In genomic region chr2:134787336-134788095, GRCm38 (mm10) we compare ENCODE assay signal across 8 mouse cellular contexts. TPM values are rescaled to one million over a fixed set of nuclear protein-coding genes. Genes with fewer than 3 reads are reported as not detected.
A peak's percentile ranks its signal among the peaks of the same experiment; 100 is the strongest.
DNase-seq lines count a peak whose midpoint lies in the region; ATAC-seq and TF ChIP-seq lines count a peak whose summit lies in the region.

No protein-coding gene starts in this region.

- intact Hi-C loops in gastrocnemius, adult 2 months (cut with DNase I) = loop anchor here (2.0 to 5.0 kb wide), 2 partner anchors 220 to 541 kb away; no protein-coding TSS in a partner anchor

- no peak for DNase-seq in gastrocnemius, adult 2 months
- DNase-seq in gastrocnemius, postnatal 10 days = no peak
- no peak for DNase-seq in midbrain, embryonic 10.5 days (ENCODE audit: low spot score)
- no peak for DNase-seq in spleen, postnatal 10 days (ENCODE audit: low spot score in 2 of 2)
- no peak for DNase-seq in urinary bladder, postnatal 25 days (ENCODE audit: low spot score)

- no peak for TF ChIP-seq CTCF in gastrocnemius, adult 2 months (IDR thresholded peaks at IDR 0.05)
- TF ChIP-seq CTCF in cortical plate, adult 2 months (IDR thresholded peaks at IDR 0.05; ENCODE audit: extremely low read depth, insufficient read depth, low read length) = no peak

- no peak for ATAC-seq in hindbrain, embryonic 15.5 days (ENCODE audit: low FRiP score, low read depth)
- no peak for ATAC-seq in frontal cortex, adult (ENCODE audit: low TSS enrichment)

- 41% methylated on average over 12 of the region's 12 CpGs for WGBS in hindbrain, embryonic 15.5 days
- 62% methylated on average over 12 of the region's 12 CpGs for WGBS in midbrain, embryonic 10.5 days

- no peaks in the 10 kb centered on the region for H3K27me3 ChIP-seq in hindbrain, embryonic 15.5 days
- H3K27me3 ChIP-seq in midbrain, embryonic 10.5 days (ENCODE audit: low read depth, poor library complexity, severe bottlenecking) = peaks cover 32% of the 10 kb centered on the region

- peaks cover 10% of the 10 kb centered on the region for H3K4me1 ChIP-seq in cortical plate, adult 2 months (ENCODE audit: control insufficient read depth, insufficient read depth, low read length)
- H3K4me1 ChIP-seq in hindbrain, embryonic 15.5 days (replicated peaks) = peaks cover 13% of the 10 kb centered on the region; the same call in 1 of the 2 replicates
- peaks cover 15% of the 10 kb centered on the region for H3K4me1 ChIP-seq in midbrain, embryonic 10.5 days

- H3K36me3 ChIP-seq in hindbrain, embryonic 15.5 days = no peaks in the 10 kb centered on the region
- H3K36me3 ChIP-seq in midbrain, embryonic 10.5 days = no peaks in the 10 kb centered on the region

- TF ChIP-seq POLR2A in cortical plate, adult 2 months (IDR thresholded peaks at IDR 0.05; ENCODE audit: extremely low read depth, insufficient read depth, low read length) = no peak

- H3K9ac ChIP-seq in hindbrain, embryonic 15.5 days = peak overlapping the region; percentile 84

- no peaks in the 10 kb centered on the region for H3K9me3 ChIP-seq in hindbrain, embryonic 15.5 days
- H3K9me3 ChIP-seq in midbrain, embryonic 10.5 days (replicated peaks) = no peaks in the 10 kb centered on the region

- peak overlapping the region; percentile 88 for H3K4me2 ChIP-seq in hindbrain, embryonic 15.5 days

- H3K4me3 ChIP-seq in gastrocnemius, adult 2 months = peak overlapping the region; percentile 87
- peak overlapping the region; percentile 82 for H3K4me3 ChIP-seq in cortical plate, adult 2 months (ENCODE audit: insufficient read depth, low read length)
- H3K4me3 ChIP-seq in hindbrain, embryonic 15.5 days = peak overlapping the region; percentile 53
- H3K4me3 ChIP-seq in midbrain, embryonic 10.5 days = peak overlapping the region; percentile 77

- peak overlapping the region; percentile 82; the same call in 1 of the 2 replicates for H3K27ac ChIP-seq in gastrocnemius, adult 2 months
- peak overlapping the region; percentile 57; the same call in 1 of the 2 replicates for H3K27ac ChIP-seq in cortical plate, adult 2 months (ENCODE audit: insufficient read depth, low read length)
- no peak overlapping the region for H3K27ac ChIP-seq in hindbrain, embryonic 15.5 days (replicated peaks)
- no peak overlapping the region for H3K27ac ChIP-seq in midbrain, embryonic 10.5 days (replicated peaks)

RNA-seq across cellular contexts. Expression of gene Plcb1, which starts 1.6 kb away (rescaled TPM):
- total RNA-seq in gastrocnemius, adult 2 months (2021) = 1 to 10 TPM; 1.1 to 1.8 TPM
- total RNA-seq in gastrocnemius, postnatal 10 days (2021) = 1 to 10 TPM; 3.1 to 5.6 TPM
- polyA plus RNA-seq in cortical plate, adult 2 months (2012; rRNA removed) = 64.5 and 66.5 TPM in 2 replicates
- 53.3 and 62.0 TPM in 2 replicates for polyA plus RNA-seq in hindbrain, embryonic 15.5 days (2015; fragmentation: Nextera tagmentation; extraction: Ambion mirVana)
- polyA plus RNA-seq in midbrain, embryonic 10.5 days (2016; fragmentation: Nextera tagmentation; extraction: Ambion mirVana) = 4.8 and 6.1 TPM in 2 replicates

Comparison
In these comparisons a context has a peak if more than half of its experiments do, and no peak if none do; other contexts are left out.
1. H3K27ac ChIP-seq: peak in gastrocnemius, adult 2 months (single experiment) and cortical plate, adult 2 months (single experiment); none in hindbrain, embryonic 15.5 days (single experiment) and midbrain, embryonic 10.5 days (single experiment).
2. Peak in every context shown above with its lines, with median percentiles within 50 percentile points of each other: H3K4me3 ChIP-seq.